Mouse (Mus musculus) lung, postnatal 10 days (tissue): Measurements from ENCODE around the gene Usp19.

ENCODE experiments used
- DNase-seq: peaks from one replicate; pipeline ENCODE4 v3.0.0; 2021

Gene Usp19

DNA sequence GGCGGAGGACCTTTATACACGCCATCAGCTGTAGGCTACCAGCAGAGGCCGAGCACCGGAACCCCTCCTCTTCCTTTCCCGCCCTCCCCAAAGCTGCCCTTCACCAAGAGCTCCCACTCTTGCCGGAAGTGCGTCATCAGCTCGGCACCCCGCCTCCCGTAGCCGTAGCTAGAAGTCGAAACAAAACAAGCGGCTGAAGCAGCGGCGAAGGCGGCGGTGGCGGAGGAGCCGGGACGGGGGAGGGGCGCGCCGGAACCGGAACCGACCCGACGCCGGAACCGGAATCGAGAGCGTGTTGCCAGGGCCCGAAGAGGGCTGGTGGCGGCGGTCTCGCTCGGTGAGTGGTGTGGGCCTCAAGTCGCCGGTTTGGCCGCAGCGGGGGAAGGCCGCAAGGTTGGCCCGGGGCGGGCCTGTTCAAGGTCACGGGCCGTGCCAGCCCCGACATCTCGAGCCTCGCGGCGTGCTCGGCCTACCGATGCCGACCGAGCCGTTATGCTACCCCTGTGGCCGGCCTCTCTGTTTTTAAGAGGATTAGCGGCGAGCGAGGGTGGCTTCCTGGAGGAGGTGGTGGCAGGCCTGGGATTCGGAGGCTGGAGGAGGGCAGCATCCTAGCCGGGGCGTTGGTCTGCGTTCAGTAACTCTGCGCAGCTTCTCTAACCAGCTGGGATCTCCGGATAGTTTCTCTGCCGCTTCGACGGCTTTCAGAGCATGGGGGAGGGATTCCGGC, at the start of gene Usp19:
Gene Usp19, plus strand, starts transcription at position 44 of the 727 bp plus-strand sequence.
- peak; percentile 98 for DNase-seq

DNA sequence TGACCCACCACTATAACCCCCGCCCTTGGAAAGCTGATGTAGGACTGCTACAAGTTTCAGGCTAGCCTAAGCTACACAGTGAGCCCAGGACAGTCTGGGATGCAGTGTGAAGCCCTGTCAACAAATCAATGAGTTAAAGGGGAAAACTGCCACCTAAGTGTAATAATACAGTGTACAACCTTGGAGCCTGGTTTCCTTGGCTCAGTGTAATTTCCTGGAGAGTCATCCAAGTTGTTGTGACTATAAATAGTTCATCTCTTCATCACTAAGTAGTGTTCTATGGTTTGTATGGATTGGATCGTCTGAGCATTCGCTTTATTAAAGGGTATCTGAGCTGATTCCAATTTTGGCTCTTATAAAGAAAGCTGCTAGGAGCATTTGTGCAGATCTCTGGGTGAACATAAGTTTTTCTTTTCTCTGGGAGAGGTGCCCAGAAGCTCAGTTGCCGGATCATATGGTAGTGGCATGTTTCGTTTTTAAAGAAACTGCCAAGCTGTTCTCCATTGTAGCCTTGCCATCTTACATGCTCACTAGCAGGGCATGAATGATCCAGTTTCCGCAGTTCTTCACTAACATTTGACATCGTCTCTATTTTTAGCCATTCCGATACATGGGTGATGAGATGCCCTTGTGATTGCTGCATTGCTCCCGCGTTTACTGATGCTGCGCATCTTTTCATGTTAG, 49.0 kb upstream of the Usp19 start:
- no peak for DNase-seq

DNA sequence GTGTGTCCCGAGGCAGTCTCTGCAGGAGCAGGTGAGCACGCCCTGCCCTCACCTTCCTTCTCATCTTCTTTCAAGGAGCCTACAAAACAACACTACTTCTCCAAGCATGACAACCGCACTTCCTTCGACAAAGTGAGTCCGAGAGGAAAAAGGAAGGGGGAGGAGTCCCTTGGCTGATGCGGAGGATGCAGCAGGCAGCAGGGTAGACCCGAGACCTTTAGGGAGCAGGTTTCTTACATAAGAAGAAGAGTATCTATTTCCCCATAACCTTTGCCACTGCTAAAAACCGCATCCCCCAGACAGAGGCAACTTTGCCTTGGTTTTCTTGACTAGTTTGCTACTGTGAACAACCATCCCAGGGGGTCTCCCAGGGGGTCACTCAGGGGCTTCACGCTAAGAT, 45.3 kb upstream of the Usp19 start:
- DNase-seq = no peak

DNA sequence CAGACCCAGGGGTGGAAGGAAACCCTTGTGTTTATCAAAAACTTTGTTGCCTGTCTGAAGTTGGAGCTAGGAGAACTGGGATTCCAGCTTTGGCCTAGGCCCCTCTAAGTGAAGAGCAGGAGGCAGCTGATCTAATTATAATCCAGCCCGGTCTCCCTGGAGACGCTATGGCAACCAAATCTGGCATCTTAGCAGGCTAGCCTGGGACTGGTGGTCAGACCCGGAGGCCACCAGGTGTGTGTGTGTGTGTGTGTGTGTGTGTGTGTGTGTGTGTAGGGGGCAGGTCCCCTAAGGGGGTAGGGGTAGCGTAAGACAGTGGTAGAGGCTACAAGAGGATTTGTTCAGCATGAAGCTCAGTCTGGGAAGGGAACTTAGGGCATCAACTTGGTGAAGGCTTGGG, 40.5 kb upstream of the Usp19 start:
- DNase-seq = peak; percentile 62

DNA sequence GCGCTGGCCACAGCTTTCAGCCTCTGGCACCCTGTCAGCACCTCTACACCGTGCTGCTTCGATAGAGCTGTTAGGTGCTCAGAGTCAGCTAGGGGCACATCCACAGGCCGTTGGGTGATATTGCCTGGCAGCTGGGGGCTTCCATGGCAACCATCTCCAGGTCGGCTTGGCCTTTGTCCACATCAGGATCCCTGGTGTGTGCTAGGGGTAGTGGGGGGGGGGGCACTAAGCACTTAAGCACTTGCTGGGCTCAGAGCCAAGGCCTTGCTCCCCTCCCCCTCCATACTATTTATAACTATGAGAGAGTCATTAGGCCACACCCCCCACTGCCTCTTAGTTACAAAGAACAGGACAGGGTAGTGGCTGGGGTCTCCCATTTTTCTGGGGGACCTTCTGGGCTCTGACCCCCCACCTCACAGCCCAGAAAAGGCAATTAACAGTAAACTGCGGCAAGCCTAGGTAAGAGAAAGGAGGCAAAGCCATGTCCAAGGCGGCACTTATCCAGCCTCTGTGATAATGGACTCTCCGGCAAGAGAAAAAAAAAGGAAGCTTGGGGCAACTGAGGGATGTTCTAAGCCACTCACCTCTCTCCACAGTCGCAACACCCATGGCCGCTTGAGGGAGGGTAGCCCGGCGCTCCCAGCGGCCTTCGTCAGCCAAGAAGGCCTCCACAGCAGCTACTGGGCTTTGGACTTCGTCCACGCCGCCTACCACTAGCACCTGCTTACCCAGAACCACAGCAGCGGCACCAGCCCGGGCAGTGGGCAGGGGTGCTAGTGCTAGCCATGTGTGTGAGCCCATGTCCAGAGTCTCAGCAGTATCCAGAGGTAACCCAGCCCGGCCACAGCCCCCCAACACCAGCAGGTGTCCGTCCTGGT, 39.9 kb upstream of the Usp19 start:
- peak; percentile 67 for DNase-seq

DNA sequence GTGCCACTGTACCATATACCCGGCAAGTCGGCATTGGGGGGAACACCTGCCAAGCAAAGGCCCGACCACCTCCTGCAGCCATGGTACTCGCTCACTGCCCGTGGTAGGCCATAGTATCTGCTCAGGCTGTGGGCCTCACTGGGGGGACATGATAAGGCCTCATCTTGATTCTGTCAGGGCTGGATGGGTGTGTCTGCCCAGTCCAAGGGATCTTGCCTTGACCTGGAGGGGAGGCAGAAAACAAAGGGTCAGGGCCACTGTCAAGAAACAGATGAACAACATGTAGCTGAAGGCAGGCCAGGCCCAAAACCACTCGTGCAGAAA, 39.3 kb upstream of the Usp19 start:
- no peak for DNase-seq

DNA sequence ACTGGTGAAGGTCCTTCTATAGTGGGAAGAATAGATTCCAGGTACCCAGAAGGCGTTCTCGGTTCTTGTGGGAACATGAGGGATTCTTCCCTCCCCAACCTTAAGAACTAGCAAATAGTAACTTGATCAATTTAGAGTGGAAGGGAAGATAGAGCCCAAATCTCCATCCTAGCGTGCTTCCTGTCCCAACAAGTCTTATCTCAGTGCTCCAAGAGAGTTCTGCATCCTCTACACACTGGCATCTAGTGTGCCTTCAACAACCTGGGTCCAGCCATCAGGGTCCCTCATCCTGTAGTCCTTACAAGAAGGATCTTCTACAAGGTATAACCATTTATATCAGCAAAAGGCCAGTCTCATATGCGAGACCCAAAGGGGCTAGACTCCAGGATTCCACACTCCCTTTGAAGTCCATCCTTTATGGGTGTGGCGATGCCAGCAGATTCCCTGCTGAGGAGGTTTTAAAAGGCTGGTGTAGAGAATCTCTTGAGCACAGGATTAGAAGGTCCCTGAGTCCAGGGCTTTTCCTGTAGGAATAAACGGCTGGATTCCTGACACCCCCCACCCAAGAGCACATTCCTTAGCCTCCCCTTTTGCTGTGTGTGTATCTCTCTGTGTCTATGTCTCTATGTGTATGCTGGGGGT, 38.8 kb upstream of the Usp19 start:
- DNase-seq = no peak

DNA sequence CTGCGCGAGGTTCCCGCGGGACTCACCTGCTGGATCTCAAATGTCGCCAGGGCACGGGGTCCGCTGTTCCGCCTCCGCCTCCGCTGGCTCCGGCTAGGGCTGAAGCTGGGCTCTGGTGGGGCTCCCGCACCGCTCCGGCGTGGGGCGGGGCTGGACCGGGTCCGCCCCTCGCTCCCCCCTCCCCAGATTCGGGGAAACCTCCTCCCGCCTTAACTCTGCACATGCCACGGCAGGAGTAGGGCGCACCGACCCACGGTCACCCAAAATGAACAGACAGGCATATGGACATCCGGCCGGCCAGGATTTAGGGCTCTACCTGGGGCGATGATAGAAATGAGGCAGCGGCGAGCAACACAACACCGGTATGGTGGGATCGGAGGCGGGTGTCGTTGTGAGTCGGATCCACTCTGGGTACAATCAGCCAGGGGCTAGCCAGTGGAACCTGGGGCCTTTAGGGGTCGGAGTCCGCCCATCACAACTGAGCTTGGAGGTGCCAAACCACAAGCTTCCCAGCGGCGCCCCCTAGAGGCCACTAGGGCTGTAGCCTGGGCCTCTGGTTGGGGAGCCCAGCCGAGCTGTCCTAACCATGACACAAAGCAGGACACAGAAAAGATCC, 38.0 kb upstream of the Usp19 start:
- peak; percentile 94 for DNase-seq

DNA sequence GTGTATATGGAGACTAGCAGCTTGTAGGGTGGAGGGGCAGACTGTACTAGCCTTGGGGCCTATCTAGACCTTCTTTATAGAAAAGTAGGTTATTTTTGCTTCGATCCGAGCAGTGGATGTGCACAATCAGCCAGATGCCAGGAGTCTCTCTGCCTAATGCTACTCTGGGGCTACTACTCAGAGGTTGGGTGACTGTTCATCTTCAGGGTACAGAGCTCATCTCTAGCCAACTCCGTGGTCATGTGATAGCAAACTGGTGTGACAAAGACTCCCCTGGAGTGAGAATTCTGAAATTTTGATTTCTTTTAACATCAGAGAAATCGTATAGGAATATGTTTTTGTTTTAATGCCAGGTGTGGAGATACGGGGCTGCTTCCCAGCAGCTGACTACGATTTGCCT, 37.5 kb upstream of the Usp19 start:
- no peak for DNase-seq

DNA sequence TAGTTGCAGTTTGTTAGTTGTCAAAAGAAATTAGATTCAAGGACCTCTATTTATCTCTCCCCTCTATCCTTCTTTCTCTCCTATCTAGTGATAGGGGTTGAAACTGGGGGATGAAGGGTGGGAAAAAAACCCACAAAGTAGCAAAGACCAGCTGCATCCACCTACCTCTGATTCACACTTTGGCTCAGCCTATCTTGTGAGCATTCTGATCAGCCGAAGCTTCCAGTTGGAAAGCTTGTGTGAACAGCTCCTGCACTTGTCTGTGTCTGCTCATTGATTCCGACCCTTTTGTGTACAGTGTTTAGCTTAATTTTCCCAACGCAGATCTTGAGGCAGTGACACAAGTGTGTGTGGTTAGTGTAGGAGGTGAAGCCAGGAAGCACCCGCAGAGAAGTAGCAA, 36.9 kb upstream of the Usp19 start:
- no peak for DNase-seq

DNA sequence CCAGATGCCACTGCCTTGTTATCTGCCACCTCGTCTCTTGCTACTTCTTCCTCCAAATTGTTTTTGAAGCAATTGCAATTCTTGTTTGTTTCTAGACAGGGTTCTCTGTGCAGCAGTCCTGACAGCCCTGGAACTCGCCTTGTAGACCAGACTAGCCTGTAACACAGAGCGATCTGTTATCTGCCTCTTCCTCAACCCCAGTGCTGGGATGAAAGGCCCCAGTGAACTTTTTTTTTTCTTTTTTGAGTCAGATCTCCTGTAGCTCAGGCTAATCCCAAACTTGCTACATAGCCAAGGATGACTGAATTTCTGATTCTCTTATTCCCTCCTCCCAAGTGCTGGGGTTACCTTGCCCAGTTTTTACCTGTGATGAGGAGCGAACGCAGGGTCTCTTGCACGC, 36.0 kb upstream of the Usp19 start:
- no peak for DNase-seq

DNA sequence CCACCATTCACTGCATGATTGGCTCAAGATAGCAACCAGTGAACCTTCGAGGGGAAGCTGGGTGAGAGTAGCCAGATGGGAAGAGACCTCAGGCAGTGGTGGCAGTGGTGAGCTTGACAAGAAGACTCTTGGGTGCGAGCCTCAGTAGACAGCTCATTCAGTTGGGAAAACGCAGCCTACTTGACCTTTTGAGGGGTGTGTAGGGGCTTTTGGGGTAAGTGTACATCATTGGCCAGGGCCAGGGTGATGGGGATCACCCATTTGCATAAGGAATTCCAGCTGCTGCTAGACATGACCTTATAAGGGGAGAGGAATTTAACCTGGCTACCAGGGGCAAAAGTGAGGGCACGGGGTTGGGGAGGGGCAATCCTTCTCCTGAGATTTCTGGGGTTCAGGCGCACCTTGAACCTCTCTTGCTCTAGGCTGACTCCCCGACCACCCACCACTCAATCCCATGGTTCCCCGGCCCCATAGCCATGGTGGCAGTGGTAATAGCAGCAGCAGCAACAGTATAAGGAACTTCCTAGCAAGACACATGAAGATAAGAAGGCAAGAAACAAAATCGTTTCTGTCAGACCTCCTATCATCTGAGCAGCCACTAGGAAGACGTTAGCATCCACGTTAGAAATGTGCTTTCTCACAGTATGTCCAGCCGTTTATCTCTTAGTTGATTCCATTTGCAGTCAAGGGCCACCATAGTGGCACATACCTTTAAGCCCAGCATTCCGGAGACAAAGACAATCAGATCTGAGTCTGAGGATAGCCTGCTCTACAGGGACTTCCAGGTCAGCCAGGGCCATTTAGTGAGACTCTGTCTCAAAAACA, 34.4 kb upstream of the Usp19 start:
- no peak for DNase-seq

DNA sequence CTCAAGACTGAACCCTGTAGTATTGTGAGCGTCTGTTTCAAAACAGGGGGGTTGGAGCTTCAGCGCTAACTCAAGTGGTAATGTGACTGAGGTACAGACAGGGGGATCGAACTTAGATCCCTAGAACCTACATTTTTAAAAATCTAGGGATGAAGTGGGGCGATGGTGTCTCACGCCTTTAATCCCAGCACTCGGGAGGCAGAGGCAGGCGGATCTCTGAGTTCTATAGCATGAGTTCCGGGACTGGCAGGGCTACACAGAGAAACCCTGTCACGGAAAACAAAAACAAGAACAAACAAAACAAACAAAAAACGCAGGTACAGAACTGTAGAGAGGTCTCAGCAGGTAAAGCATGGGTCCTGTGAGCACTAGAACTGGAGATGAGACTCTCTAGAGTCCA, 33.4 kb upstream of the Usp19 start:
- no peak for DNase-seq

DNA sequence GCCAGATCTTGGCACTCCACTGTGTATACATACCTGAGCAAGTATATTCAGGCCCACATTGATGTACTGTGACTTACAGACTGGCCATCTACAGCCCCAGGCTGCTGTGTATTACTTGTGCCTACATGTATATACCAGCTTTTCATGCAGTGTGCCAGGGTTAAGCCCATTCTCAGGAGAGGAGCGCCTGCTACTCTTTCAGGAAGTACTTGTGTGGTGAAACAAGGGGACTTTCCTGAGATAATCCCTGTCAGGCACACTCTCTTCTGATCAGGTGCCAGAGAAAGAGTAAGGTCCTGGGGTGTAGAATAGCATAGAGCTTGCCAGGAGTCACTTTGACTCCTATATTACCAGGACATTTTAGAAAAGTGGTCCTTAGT, 30.5 kb upstream of the Usp19 start:
- DNase-seq = no peak

DNA sequence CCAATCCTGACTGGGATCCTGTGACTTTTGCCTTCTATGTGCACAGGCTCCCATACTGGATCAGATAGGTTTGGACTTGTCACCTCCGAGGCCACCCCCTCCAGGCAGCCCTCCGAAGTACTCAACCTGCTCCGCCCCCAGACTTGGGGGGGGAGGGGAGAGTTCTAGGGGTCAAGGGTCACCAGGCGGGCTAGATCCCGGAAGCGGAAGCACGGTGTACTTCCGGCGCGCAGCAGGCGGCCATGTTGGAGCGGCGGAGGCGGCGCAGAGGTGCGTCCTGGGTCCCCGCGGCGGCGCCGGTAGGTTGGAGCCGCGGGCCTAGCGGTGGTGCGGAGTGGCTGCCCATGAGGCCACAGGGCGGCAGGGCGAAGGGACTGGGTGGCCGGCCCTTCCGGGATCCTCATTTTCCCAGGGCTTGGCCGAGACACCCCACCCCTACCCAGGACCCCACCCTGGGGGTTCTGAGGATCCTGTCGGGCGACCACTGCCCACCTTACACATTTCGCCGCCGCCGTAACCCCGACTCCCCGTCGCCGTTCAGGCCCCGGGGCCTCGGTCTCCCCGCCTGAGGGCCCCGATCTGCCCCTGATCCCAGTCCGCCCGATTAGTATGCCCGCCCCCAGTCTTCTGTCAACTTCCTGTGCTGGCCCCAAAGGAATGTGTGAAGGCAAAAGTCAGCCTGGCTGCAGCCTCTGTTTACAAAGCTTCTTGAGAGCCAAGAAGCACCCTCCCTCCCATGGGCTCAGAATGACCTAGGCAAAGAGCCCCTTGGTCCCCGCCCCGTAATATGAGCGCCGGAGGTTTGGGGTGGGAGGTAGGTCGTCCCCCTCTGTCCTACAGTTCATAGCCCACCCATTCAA, 29.9 kb upstream of the Usp19 start, which contains the start of gene Ccdc71:
Gene Ccdc71, plus strand, starts transcription at position 209 of the 860 bp plus-strand sequence.
- DNase-seq = peak; percentile 92

DNA sequence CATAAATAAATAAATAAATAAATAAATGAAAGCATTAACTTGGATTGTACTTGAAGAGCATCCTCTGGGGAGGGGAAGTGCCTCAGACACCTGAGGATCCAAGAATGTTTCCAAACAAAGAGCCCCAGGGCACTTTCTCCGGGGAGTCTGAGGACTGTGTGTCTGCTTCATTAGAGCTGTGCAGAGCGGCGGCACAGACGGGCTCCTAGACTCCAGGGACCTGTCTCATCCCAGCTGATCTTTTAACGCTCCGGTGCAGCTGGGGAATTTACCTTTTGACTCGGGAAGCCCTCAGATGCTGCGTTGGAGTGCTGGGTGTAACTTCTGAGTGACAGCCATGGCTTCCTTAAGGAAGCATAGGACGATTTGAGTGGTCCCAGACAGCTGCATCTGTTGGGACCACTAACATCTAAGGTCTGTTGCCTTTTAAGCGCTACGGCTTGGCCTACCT, 29.2 kb upstream of the Usp19 start, which contains the start of gene Klhdc8b:
Gene Klhdc8b, minus strand, starts transcription at position 401 of the 451 bp plus-strand sequence.
- no peak for DNase-seq

DNA sequence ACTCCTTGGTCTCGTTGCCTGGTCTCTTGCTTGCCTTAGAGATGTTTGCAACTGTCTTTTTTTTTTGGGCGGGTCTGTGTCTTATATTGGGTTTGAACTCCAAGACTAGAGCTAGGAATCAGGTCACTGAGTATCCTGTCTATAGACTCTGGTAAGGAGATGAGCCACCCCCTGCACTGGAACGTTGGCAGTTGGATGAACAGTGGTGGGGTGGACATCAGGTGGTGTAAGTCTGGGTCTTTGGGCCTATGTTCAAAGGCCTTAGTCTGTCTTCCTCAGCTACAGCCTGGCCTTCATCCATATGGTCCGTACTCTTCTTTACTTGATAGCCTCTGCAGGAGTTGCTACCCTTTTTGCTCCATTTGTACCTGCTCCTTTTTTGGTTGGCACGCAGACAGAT, 28.7 kb upstream of the Usp19 start:
- DNase-seq = no peak

DNA sequence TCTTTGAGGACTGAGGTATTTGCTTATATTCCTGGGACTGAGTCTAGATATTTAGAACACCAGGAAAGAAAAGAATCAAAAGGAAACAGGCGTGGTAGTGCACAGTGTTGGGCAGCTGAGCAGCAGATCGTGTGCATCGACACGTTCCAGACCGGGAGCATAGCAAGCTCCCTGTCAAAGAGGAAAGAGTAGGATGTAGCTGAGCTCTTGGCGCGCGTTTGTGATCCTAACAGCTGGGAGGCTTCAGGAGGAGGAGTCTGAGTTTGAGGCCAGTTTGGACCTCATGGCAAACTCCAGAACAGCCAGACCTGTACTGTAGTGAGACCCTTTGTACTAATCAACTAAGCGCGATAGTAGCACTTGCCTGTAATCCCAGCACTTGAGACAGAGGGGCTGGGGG, 28.2 kb upstream of the Usp19 start:
- peak; percentile 71 for DNase-seq

DNA sequence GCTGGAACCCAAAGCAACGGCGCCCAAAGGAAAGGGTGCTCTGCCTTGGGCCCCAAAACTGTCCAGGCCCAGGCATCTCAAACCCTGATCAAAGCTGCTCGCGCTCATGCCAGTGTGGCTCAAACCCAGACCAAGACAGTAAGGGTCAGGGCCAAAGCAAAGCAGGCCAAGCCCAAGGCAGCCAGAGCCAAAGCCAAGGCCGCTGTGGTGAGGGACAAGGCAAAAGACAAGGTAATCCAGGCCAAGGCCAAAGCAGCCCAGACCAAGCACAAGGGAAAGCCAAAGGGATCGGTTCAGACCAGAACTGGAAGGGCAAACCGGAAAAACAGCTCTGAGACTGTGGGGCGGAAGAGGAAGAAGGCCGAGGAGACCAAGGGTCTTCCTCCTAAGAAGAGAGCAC, 26.7 kb upstream of the Usp19 start:
- DNase-seq = no peak

DNA sequence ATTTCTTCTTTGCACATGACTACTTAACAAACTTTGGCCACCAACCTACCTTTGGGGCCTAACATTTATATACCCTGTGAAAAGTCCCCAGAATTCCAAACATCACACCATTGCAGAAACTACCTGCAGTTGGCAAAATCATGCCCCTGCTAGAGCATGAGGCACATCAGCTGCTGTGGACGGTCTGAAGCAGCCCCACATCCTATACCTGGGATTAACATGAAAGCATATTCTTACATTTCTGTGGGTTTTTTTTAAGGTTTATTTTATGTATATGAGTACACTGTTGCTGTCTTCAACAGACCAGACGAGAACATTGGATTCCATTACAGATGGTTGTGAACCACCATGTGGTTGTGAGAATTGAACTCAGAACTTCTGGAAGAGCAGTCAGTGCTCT, 24.2 kb upstream of the Usp19 start:
- DNase-seq = no peak

DNA sequence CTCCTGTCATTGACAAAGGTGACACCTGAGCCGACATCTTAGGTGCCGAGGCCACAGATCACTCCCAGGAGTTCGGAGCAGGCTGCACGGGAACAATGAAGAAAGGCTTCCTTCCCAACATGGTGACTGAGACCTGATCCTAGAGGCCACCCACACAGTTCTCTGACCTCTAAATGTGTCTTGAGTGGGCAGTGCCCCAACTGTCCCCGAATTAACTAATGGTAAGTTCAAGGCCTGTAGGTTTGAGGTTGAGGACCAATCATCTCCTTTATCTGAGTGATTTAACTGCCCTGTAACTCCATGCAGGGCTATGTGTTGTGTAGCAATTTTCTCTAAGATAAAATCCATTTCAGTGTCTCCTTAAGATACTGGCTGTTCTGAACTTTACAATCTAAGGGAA, 21.0 kb upstream of the Usp19 start:
- DNase-seq = no peak
